Mouse (Mus musculus) testis, adult 2 months (tissue): ENCODE data around the gene Pawr.

Experiments
- CTCF ChIP-seq: fragments of 200-500 bp; IDR thresholded peaks from 2 replicates; pipeline ENCODE4 v1.5.1; 2012; ENCODE audit warnings: low read depth, mild to moderate bottlenecking, inconsistent platforms, low read length, moderate library complexity; ENCODE audit not compliant: control insufficient read depth, insufficient read depth, insufficient replicate concordance
- POLR2A ChIP-seq: fragments of 200-500 bp; IDR thresholded peaks from 2 replicates; pipeline ENCODE4 v1.6.1; 2012; ENCODE audit warnings: low read depth, mild to moderate bottlenecking, inconsistent platforms, low read length, moderate library complexity; ENCODE audit not compliant: control insufficient read depth

DNA sequence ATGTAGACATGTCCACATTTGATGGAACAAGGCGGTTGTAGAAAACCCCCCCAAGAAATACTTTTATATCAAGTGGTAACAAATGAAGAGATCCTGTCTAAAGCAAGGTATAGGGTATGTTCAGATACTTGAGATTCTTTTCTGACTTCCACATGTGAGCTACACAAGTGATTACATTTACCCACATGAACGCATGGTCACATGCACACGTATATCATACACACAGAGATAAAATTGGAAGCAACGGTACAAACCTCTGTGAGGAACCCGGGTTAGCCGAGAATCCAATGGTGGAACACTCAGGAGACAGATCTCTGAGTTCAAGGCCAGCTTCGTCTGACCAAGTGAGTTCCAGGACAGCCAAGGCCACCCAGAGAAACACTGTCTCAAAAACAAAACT, 3.6 kb upstream of the Pawr start:
- no peak for TF ChIP-seq POLR2A
- TF ChIP-seq CTCF, result no peak
